Mouse (Mus musculus) embryonic facial prominence, embryonic 11.5 days (tissue): ENCODE results near the gene Cpa1. TPM values are rescaled to one million over a fixed set of nuclear protein-coding genes. Genes with fewer than 3 reads are reported as not detected.

Source experiments
- ATAC-seq: fragments of 200-750 bp; cut with Nextera tagmentation; replicated peaks from 2 replicates; pipeline ENCODE4 v1.8.0; 2017; ENCODE audit warnings: low read depth; ENCODE audit not compliant: insufficient number of reproducible peaks, low FRiP score, low TSS enrichment
- DNase-seq: peaks from one replicate; pipeline ENCODE4 v3.0.0-alpha.2; 2015; ENCODE audit warnings: low spot score
- H3K27ac ChIP-seq: fragments of 300-500 bp; sonication (generic); replicated peaks from 2 replicates; pipeline ENCODE4 v1.5.1; 2014; ENCODE audit warnings: mild to moderate bottlenecking, low read depth, low read length, control low read depth
- H3K27me3 ChIP-seq: fragments of 300-500 bp; sonication (generic); 2 replicates; pipeline ENCODE4 v1.6.1; 2014; ENCODE audit warnings: mild to moderate bottlenecking, low read length, moderate library complexity, mixed read lengths; ENCODE audit not compliant: control insufficient read depth, insufficient read depth
- H3K36me3 ChIP-seq: fragments of 300-500 bp; sonication (generic); replicated peaks from 2 replicates; pipeline ENCODE4 v1.6.1; 2014; ENCODE audit warnings: low read depth, mild to moderate bottlenecking, low read length, moderate library complexity, mixed read lengths; ENCODE audit not compliant: control insufficient read depth, insufficient read depth
- H3K4me1 ChIP-seq: fragments of 300-500 bp; sonication (generic); 2 replicates; pipeline ENCODE4 v1.6.1; 2014; ENCODE audit warnings: low read length, mixed read lengths; ENCODE audit not compliant: control insufficient read depth, insufficient read depth
- H3K4me2 ChIP-seq: fragments of 300-500 bp; sonication (generic); 2 replicates; pipeline ENCODE4 v1.6.1; 2014; ENCODE audit warnings: low read depth, mild to moderate bottlenecking, control low read depth, low read length, moderate library complexity
- H3K4me3 ChIP-seq: fragments of 300-500 bp; sonication (generic); 2 replicates; pipeline ENCODE4 v1.5.1; 2014; ENCODE audit warnings: low read depth, low read length, control low read depth
- H3K9ac ChIP-seq: fragments of 300-500 bp; sonication (generic); replicated peaks from 2 replicates; pipeline ENCODE4 v1.6.1; 2014; ENCODE audit warnings: mild to moderate bottlenecking, control low read depth, low read length
- H3K9me3 ChIP-seq: fragments of 300-500 bp; sonication (generic); replicated peaks from 2 replicates; pipeline ENCODE4 v1.6.1; 2016; ENCODE audit warnings: mild to moderate bottlenecking, low read length, inconsistent platforms, mixed read lengths; ENCODE audit not compliant: control insufficient read depth
- WGBS: fragments of 180-500 bp; shearing (Covaris S2); extraction: QIAGEN DNeasy Blood & Tissue Kit; methylation state at CpG from one replicate; pipeline ENCODE4 v1.1.7; 2014; 5-methylcytosine and 5-hydroxymethylcytosine counted together
- polyA plus RNA-seq: library from polyadenylated mRNA; unstranded; fragments of >200 nt; fragmentation: Nextera tagmentation; extraction: Ambion mirVana; gene quantifications from 2 replicates; pipeline ENCODE4 v1.2.1, GENCODE M21; 2014

The Cpa1 gene
- polyA plus RNA-seq, 1 experiment from 2014 or later: 0.21 TPM

DNA sequence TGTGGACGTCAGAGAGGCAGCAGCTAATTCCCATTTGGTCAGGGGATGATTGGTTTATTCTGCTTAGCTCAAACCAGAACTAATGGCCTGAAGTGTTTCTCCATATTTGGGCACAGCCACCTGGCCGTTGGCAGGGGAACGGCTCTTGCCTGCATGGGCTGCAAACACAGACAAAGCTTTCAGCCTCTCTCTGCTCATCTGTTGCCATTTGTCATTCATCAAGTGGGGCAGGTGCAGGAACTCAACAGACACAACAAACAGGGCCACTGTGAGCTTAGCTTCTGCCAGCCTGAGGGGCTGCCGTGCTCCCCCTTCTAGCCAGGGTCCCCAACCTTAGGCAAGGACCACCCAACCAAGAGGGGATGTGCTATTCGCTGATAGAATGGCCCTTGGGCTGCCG lies 10.9 kb upstream of the Cpa1 start:
- ATAC-seq (peak; percentile 70; the same call in 1 of the 2 replicates), DNase-seq (peak; percentile 57)
- Histone ChIP-seq H3K4me2 (no peak overlapping the region), H3K9ac (no peak overlapping the region), H3K9me3 (no peaks in the 10 kb centered on the region), H3K27me3 (no peaks in the 10 kb centered on the region), H3K36me3 (no peaks in the 10 kb centered on the region), H3K4me3 (no peak overlapping the region), H3K27ac (0 out of 2 replicates have a peak overlapping the region, but pooled peaks have one; percentile 35), H3K4me1 (no peaks in the 10 kb centered on the region)
- 58% methylated on average over 6 of the region's 6 CpGs for WGBS

DNA sequence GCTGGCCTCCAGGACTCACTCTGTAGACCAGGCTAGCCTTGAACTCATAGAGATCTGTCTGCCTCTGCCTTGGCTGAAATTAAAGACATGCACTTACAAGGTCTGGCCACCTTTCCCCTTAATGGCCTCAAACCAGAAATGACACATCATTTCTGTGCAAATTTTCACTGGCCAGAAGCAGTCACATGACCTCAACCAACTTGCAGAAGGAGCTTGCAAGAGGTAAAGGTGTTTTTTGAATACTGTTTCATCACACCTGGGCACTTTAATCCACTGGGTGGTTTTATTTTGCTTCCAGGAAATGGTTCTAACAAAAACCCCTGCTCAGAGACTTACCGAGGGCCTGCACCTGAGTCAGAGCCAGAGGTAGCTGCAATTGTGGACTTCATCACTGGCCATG lies 9.0 kb upstream of the Cpa1 start:
- no peak overlapping the region for H3K4me2 ChIP-seq
- H3K4me3 ChIP-seq: no peak overlapping the region
- no peaks in the 10 kb centered on the region for H3K4me1 ChIP-seq
- no peak overlapping the region for H3K27ac ChIP-seq
- H3K36me3 ChIP-seq: no peaks in the 10 kb centered on the region
- H3K9ac ChIP-seq: no peak overlapping the region
- no peaks in the 10 kb centered on the region for H3K9me3 ChIP-seq
- WGBS: 100% methylated on average over 1 of the region's 1 CpGs
- ATAC-seq: no peak
- H3K27me3 ChIP-seq: no peaks in the 10 kb centered on the region
- no peak for DNase-seq

GRCm38 (mm10) chr6:30635361-30635862 lies 3.6 kb upstream of the Cpa1 start:
- no peaks in the 10 kb centered on the region for H3K36me3 ChIP-seq
- no peaks in the 10 kb centered on the region for H3K9me3 ChIP-seq
- peak overlapping the region; percentile 43; the same call in 1 of the 2 replicates for H3K27ac ChIP-seq
- no peak overlapping the region for H3K9ac ChIP-seq
- ATAC-seq (no peak), DNase-seq (no peak)
- WGBS: 22% methylated on average over 8 of the region's 8 CpGs
- H3K4me2 ChIP-seq: no peak overlapping the region
- 0 out of 2 replicates have a peak, but pooled peaks cover 2% of the 10 kb centered on the region for H3K4me1 ChIP-seq
- no peaks in the 10 kb centered on the region for H3K27me3 ChIP-seq
- H3K4me3 ChIP-seq: no peak overlapping the region

GRCm38 (mm10) chr6:30636186-30636842 lies 2.7 kb upstream of the Cpa1 start:
- no peak for ATAC-seq
- no peak overlapping the region for H3K4me3 ChIP-seq
- peak overlapping the region; percentile 26; the same call in 1 of the 2 replicates for H3K9ac ChIP-seq
- DNase-seq: peak; percentile 45
- 21% methylated on average over 4 of the region's 4 CpGs for WGBS
- H3K36me3 ChIP-seq: no peaks in the 10 kb centered on the region
- no peak overlapping the region for H3K4me2 ChIP-seq
- H3K4me1 ChIP-seq: 0 out of 2 replicates have a peak, but pooled peaks cover 2% of the 10 kb centered on the region
- no peaks in the 10 kb centered on the region for H3K9me3 ChIP-seq
- H3K27me3 ChIP-seq: no peaks in the 10 kb centered on the region
- H3K27ac ChIP-seq: peak overlapping the region; percentile 85

DNA sequence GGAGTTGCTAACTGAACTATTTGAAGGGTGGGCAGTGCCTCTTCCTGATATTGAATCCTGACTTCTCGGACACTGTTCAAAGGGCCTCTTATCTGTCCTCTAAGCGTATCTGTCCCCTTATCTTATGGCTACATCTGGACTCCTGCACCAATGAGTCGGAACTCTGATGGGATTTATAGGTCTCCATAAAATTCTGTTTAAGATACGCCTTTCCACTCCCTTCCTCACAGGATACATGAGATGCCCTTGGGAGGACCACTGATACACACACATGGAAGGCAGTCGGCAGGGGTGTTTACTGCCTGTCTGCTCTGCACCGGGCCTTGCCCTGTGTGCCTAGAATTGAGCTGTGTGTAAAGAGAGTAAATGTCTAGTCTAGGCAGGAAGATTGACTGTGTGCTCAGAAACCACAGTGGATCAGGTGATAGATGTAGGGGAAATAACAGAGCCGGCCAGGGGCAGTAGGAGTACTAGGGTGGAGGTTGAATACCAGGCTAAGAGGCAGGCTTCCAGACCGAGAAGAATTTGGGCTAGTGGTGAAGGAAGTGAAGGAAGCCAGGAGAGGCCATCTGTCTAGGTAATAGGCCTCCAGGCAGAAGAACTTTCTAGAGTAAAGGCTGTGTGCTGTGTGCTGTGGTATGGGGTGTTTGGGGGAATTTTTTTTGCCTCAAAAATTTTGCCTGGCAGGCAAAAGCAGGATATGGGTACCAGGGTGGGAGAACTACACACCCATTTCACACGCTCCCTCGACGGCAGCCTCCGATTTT lies 4.9 kb downstream of the Cpa1 start:
- ATAC-seq (no peak), DNase-seq (no peak)
- Histone ChIP-seq H3K9ac (no peak overlapping the region), H3K36me3 (no peaks in the 10 kb centered on the region), H3K4me1 (no peaks in the 10 kb centered on the region), H3K9me3 (no peaks in the 10 kb centered on the region), H3K4me3 (no peak overlapping the region), H3K27me3 (no peaks in the 10 kb centered on the region), H3K4me2 (no peak overlapping the region), H3K27ac (peak overlapping the region; percentile 58; the same call in 1 of the 2 replicates)
- 72% methylated on average over 12 of the region's 12 CpGs for WGBS

DNA sequence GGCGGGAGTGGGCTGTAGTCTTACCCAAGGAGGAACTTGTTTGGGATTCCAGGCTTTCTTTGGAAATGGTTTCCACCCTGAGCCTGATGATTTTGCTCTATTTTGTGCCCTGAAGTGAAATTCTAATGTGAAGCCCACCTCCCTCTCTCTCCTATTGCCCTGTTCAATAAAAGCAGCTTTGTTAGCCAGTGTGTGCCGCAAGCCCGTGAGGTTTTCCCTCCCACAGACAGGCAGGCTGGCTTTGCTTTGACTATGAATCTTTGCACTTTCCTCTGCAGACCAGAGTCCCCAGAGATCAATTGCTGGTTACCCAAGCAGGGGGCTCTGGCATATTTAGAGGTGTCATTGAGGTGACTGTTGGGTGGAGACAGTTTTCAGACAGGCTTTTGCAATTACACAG lies 5.4 kb downstream of the Cpa1 start:
- no peaks in the 10 kb centered on the region for H3K27me3 ChIP-seq
- ATAC-seq (no peak), DNase-seq (no peak)
- no peaks in the 10 kb centered on the region for H3K9me3 ChIP-seq
- H3K27ac ChIP-seq: peak overlapping the region; percentile 58; the same call in 1 of the 2 replicates
- no peak overlapping the region for H3K4me2 ChIP-seq
- no peaks in the 10 kb centered on the region for H3K4me1 ChIP-seq
- no peak overlapping the region for H3K9ac ChIP-seq
- WGBS: 41% methylated on average over 3 of the region's 3 CpGs
- no peaks in the 10 kb centered on the region for H3K36me3 ChIP-seq
- no peak overlapping the region for H3K4me3 ChIP-seq

DNA sequence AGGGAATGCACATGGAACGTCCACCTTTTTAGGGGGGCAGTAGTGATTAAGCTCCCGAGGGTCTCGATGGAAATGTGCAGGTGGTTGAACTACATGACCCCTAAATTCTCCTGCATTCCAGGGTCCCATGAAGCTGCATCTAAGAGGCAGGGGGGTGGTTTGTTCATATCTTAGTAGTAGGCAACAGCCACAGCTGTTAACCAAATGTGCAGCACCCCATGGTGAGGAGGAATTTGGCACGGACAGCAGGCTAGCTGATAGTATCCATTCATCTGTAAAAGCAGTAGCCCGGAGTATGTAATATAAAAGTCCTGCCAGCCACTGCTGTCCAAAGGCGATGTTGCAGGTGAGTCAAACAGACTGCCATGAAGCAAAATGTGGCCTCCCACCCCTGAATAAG lies 6.4 kb downstream of the Cpa1 start:
- H3K4me1 ChIP-seq: no peaks in the 10 kb centered on the region
- no peak overlapping the region for H3K9ac ChIP-seq
- 57% methylated on average over 6 of the region's 6 CpGs for WGBS
- H3K36me3 ChIP-seq: no peaks in the 10 kb centered on the region
- H3K4me3 ChIP-seq: no peak overlapping the region
- ATAC-seq: no peak
- H3K4me2 ChIP-seq: no peak overlapping the region
- no peaks in the 10 kb centered on the region for H3K27me3 ChIP-seq
- no peak overlapping the region for H3K27ac ChIP-seq
- no peaks in the 10 kb centered on the region for H3K9me3 ChIP-seq
- DNase-seq: no peak
